Mouse (Mus musculus): Measurements from ENCODE around the gene Oaf. TPM values are rescaled to one million over a fixed set of nuclear protein-coding genes. Genes with fewer than 3 reads are reported as not detected.

Oaf gene
- polyA plus RNA-seq, 1 experiment from 2014 or later, result 89.3 TPM

DNA sequence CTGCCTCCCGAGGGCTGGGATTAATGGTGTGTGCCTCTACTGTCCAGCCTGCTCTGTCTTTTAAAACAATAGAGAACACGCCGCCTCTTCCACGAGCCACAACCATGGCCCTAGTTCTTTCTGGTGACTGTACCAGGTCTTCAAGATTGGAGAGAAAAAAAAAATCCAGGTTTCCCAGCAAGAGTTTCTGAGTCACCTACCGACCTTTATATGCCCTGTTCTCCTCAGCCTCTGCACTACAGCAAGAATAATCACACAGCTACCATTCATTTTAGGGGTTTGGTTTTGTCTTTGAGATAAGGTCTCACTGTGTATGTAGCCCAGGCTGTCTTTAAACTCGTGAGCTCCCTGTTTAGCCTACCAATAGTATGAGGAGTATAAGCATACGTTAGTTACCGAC, 2.3 kb upstream of the Oaf start:
- Histone ChIP-seq H3K4me3 (no peak overlapping the region), H3K27me3 (no peaks in the 10 kb centered on the region), H3K27ac (peak overlapping the region; percentile 47; the same call in 1 of the 2 replicates), H3K9ac (no peak overlapping the region), H3K36me3 (no peaks in the 10 kb centered on the region), H3K9me3 (no peaks in the 10 kb centered on the region), H3K4me1 (peaks cover 46% of the 10 kb centered on the region), H3K4me2 (replicated peaks) (no peak overlapping the region)
- 85% methylated on average over 8 of the region's 8 CpGs for WGBS
- ATAC-seq (ENCODE audit: insufficient number of reproducible peaks, insufficient read depth, low FRiP score, low TSS enrichment), result no peak

DNA sequence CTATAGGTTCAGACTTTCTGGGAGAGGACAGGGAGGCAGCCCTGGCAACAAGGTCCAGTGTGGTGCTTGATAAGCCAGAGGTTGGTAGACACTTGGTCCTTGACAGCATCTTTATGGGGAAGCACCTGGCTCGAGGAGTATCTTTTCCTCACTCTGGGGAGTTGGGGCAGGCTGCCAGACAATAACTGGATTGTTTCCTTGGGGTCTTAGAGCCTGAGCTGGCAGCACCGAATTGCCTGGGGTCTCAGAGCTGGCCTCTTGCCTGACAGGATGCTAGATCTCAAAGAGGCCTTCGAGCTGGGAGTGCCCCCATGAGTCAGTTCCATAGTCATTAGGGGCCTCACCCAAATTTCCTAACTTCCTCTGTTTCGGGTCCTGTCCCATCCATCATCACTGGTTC, 1.6 kb upstream of the Oaf start:
- ATAC-seq (ENCODE audit: insufficient number of reproducible peaks, insufficient read depth, low FRiP score, low TSS enrichment), result no peak
- no peaks in the 10 kb centered on the region for H3K9me3 ChIP-seq
- H3K36me3 ChIP-seq, result 0 out of 2 replicates have a peak, but pooled peaks cover 4% of the 10 kb centered on the region
- no peak overlapping the region for H3K9ac ChIP-seq
- WGBS, result 25% methylated on average over 4 of the region's 4 CpGs
- H3K27me3 ChIP-seq, result no peaks in the 10 kb centered on the region
- peaks cover 44% of the 10 kb centered on the region for H3K4me1 ChIP-seq
- H3K4me2 ChIP-seq (replicated peaks), result no peak overlapping the region
- H3K4me3 ChIP-seq, result no peak overlapping the region
- H3K27ac ChIP-seq, result no peak overlapping the region

DNA sequence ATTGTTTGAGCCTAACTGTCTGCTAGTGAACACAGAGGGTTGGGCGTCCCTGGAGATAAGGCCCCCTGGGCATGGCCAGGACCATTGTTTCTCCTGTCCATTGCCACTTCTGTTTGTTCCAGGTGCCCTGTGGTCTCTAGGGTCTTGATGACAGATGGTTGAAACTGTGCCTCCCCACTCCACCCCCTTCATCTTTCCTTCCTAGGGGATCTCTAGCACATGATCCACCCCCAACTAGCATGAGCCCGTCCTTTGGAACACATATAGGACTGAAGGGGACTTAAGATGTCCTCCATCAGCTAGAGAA, 836 bp upstream of the Oaf start:
- Histone ChIP-seq H3K4me1 (peaks cover 42% of the 10 kb centered on the region), H3K9me3 (no peaks in the 10 kb centered on the region), H3K27ac (peak overlapping the region; percentile 95), H3K36me3 (peaks cover 4% of the 10 kb centered on the region; the same call in 1 of the 2 replicates), H3K9ac (peak overlapping the region; percentile 89), H3K4me3 (peak overlapping the region; percentile 97; the same call in 1 of the 2 replicates), H3K27me3 (no peaks in the 10 kb centered on the region), H3K4me2 (replicated peaks) (peak overlapping the region; percentile 70)
- 39% methylated on average over 2 of the region's 2 CpGs for WGBS
- no peak for ATAC-seq (ENCODE audit: insufficient number of reproducible peaks, insufficient read depth, low FRiP score, low TSS enrichment)

- Histone ChIP-seq H3K4me1 (peaks cover 57% of the 10 kb centered on the region), H3K9ac (peak overlapping the region; percentile 89), H3K4me2 (replicated peaks) (peak overlapping the region; percentile 70), H3K9me3 (no peaks in the 10 kb centered on the region), H3K27me3 (no peaks in the 10 kb centered on the region), H3K27ac (peak overlapping the region; percentile 95), H3K4me3 (peak overlapping the region; percentile 97), H3K36me3 (peaks cover 19% of the 10 kb centered on the region; the same call in 1 of the 2 replicates)
- no peak for ATAC-seq (ENCODE audit: insufficient number of reproducible peaks, insufficient read depth, low FRiP score, low TSS enrichment)
- WGBS, result 1% methylated on average over 51 of the region's 51 CpGs
Observed at GRCm38 (mm10) chr9:43238631-43239545, 823 bp downstream of the Oaf start.

DNA sequence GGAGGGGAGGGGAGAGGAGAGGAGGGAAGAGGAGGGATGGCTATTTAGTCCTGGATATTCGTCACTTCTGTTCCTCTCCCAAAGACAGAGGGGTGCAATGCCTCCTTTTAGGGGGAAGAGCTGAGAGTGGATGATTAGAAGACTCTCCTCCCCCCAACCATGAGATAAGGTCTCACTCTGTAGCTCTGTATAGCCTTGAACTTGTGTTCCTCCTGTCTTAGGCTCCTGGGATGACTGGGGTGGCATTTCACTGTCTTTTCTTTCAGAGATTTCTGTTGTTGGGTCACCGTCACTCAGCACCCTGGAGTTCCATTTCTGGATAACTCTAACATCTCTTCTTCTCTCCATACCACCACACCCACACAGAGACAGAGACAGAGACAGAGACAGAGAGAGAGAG, 1.5 kb downstream of the Oaf start:
- Histone ChIP-seq H3K27ac (peak overlapping the region; percentile 95), H3K4me3 (peak overlapping the region; percentile 97), H3K27me3 (no peaks in the 10 kb centered on the region), H3K4me1 (peaks cover 61% of the 10 kb centered on the region), H3K4me2 (replicated peaks) (peak overlapping the region; percentile 70), H3K9ac (peak overlapping the region; percentile 89), H3K36me3 (peaks cover 23% of the 10 kb centered on the region; the same call in 1 of the 2 replicates), H3K9me3 (no peaks in the 10 kb centered on the region)
- no peak for ATAC-seq (ENCODE audit: insufficient number of reproducible peaks, insufficient read depth, low FRiP score, low TSS enrichment)
- WGBS, result 12% methylated on average over 2 of the region's 2 CpGs

GRCm38 (mm10) chr9:43237111-43237775, 2.5 kb downstream of the Oaf start:
- H3K4me3 ChIP-seq, result peak overlapping the region; percentile 97
- peaks cover 26% of the 10 kb centered on the region; the same call in 1 of the 2 replicates for H3K36me3 ChIP-seq
- no peaks in the 10 kb centered on the region for H3K9me3 ChIP-seq
- 31% methylated on average over 7 of the region's 7 CpGs for WGBS
- H3K4me2 ChIP-seq (replicated peaks), result peak overlapping the region; percentile 70
- no peak for ATAC-seq (ENCODE audit: insufficient number of reproducible peaks, insufficient read depth, low FRiP score, low TSS enrichment)
- no peak overlapping the region for H3K27ac ChIP-seq
- peak overlapping the region; percentile 89; the same call in 1 of the 2 replicates for H3K9ac ChIP-seq
- H3K27me3 ChIP-seq, result no peaks in the 10 kb centered on the region
- peaks cover 70% of the 10 kb centered on the region for H3K4me1 ChIP-seq

DNA sequence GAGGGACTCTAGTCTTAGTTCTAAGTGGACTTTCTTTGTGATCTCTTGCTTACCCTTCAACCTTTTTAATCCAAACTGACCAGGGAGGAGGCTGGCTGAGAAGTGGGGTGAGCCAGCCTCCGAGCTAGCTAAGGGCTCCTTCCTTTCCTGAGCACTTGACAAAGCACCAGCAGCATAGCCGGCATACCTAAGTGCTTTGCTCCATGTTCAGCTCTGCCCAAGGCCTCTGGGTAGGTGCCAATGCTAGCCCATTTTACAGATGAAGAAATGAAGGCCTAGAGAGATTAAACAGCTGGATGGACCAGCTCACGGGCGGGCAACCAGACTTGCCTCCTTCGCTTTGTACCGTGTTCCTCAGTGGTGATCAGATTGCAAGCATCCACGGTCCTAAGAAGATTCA, 3.1 kb downstream of the Oaf start:
- Histone ChIP-seq H3K4me1 (peaks cover 77% of the 10 kb centered on the region), H3K9ac (no peak overlapping the region), H3K4me3 (no peak overlapping the region), H3K9me3 (no peaks in the 10 kb centered on the region), H3K27ac (no peak overlapping the region), H3K36me3 (peaks cover 26% of the 10 kb centered on the region; the same call in 1 of the 2 replicates), H3K4me2 (replicated peaks) (peak overlapping the region; percentile 70), H3K27me3 (no peaks in the 10 kb centered on the region)
- WGBS, result 81% methylated on average over 7 of the region's 7 CpGs
- ATAC-seq (ENCODE audit: insufficient number of reproducible peaks, insufficient read depth, low FRiP score, low TSS enrichment), result no peak

GRCm38 (mm10) chr9:43236106-43236505, 3.6 kb downstream of the Oaf start:
- H3K9ac ChIP-seq, result no peak overlapping the region
- 76% methylated on average over 1 of the region's 1 CpGs for WGBS
- no peak overlapping the region for H3K4me2 ChIP-seq (replicated peaks)
- H3K9me3 ChIP-seq, result no peaks in the 10 kb centered on the region
- ATAC-seq (ENCODE audit: insufficient number of reproducible peaks, insufficient read depth, low FRiP score, low TSS enrichment), result no peak
- no peak overlapping the region for H3K27ac ChIP-seq
- H3K4me1 ChIP-seq, result peaks cover 77% of the 10 kb centered on the region
- H3K27me3 ChIP-seq, result no peaks in the 10 kb centered on the region
- H3K36me3 ChIP-seq, result peaks cover 26% of the 10 kb centered on the region; the same call in 1 of the 2 replicates
- H3K4me3 ChIP-seq, result no peak overlapping the region

DNA sequence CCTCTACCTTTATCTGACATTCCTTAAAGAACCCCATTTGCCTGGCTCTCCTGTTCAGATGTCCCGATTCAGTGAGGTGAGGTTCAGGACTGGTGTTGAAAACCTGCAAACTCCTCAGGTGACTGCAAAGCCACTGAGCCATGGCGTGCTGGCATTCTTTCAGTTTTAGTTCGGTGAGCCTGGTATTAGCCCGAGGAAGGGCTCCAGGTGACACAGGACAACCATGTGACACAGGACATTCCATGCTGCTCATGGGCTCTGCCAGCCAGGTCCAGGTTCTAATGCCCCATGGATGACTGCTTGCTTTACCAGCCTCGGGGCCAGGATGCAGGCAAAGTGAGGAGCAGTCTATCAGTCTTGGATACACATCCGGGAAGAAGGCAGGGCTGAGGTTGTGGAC, 4.4 kb downstream of the Oaf start:
- peaks cover 78% of the 10 kb centered on the region for H3K4me1 ChIP-seq

GRCm38 (mm10) chr9:43234496-43234895, 5.2 kb downstream of the Oaf start:
- no peak overlapping the region for H3K9ac ChIP-seq
- H3K27ac ChIP-seq, result no peak overlapping the region
- no peak overlapping the region for H3K4me2 ChIP-seq (replicated peaks)
- no peaks in the 10 kb centered on the region for H3K9me3 ChIP-seq
- H3K27me3 ChIP-seq, result no peaks in the 10 kb centered on the region
- peaks cover 40% of the 10 kb centered on the region for H3K36me3 ChIP-seq
- H3K4me1 ChIP-seq, result peaks cover 81% of the 10 kb centered on the region
- 75% methylated on average over 5 of the region's 5 CpGs for whole genome bisulfite sequencing
- no peak for ATAC-seq (ENCODE audit: insufficient number of reproducible peaks, insufficient read depth, low FRiP score, low TSS enrichment)
- no peak overlapping the region for H3K4me3 ChIP-seq

More for the DNA sequence above, 4.4 kb downstream of the Oaf start:
- Histone ChIP-seq H3K9me3 (no peaks in the 10 kb centered on the region), H3K9ac (no peak overlapping the region), H3K27me3 (no peaks in the 10 kb centered on the region), H3K4me3 (no peak overlapping the region), H3K4me2 (replicated peaks) (no peak overlapping the region), H3K27ac (no peak overlapping the region), H3K36me3 (peaks cover 33% of the 10 kb centered on the region)
- ATAC-seq (ENCODE audit: insufficient number of reproducible peaks, insufficient read depth, low FRiP score, low TSS enrichment), result no peak
- 80% methylated on average over 6 of the region's 6 CpGs for WGBS

- no peak overlapping the region for H3K4me2 ChIP-seq (replicated peaks)
- ATAC-seq (ENCODE audit: insufficient number of reproducible peaks, insufficient read depth, low FRiP score, low TSS enrichment), result no peak
- no peak overlapping the region for H3K27ac ChIP-seq
- 91% methylated on average over 1 of the region's 1 CpGs for WGBS
- no peaks in the 10 kb centered on the region for H3K9me3 ChIP-seq
- H3K36me3 ChIP-seq, result peaks cover 46% of the 10 kb centered on the region
- H3K27me3 ChIP-seq, result no peaks in the 10 kb centered on the region
- peaks cover 76% of the 10 kb centered on the region for H3K4me1 ChIP-seq
- H3K4me3 ChIP-seq, result no peak overlapping the region
- H3K9ac ChIP-seq, result 0 out of 2 replicates have a peak overlapping the region, but pooled peaks have one; percentile 19
Observed at GRCm38 (mm10) chr9:43233515-43233914, 6.2 kb downstream of the Oaf start.

Data from embryonic facial prominence, embryonic 12.5 days (tissue).